Mouse (Mus musculus) midbrain, postnatal 0 days (tissue): ENCODE measurements around the gene Cgn. TPM values are rescaled to one million over a fixed set of nuclear protein-coding genes. Genes with fewer than 3 reads are reported as not detected.
"Not testable (repeated sequence)": the region's sequence is repeated elsewhere in the genome, so short reads cannot be mapped to it uniquely, and the experiment has no call there.

Experiments
- ATAC-seq: fragments of 200-750 bp; cut with Nextera tagmentation; 2 replicates; pipeline ENCODE4 v1.8.0; 2017; ENCODE audit warnings: moderate number of reproducible peaks, mild to moderate bottlenecking, moderate TSS enrichment, moderate library complexity; ENCODE audit not compliant: low FRiP score
- DNase-seq: peaks from one replicate; pipeline ENCODE4 v3.0.0-alpha.2; 2015; ENCODE audit warnings: low spot score
- H3K27ac ChIP-seq: fragments of 300-500 bp; sonication (generic); 2 replicates; pipeline ENCODE4 v1.5.1; 2014; ENCODE audit warnings: low read depth, mild to moderate bottlenecking, low read length, mixed read lengths
- H3K27me3 ChIP-seq: fragments of 300-500 bp; sonication (generic); 2 replicates; pipeline ENCODE4 v1.6.1; 2014; ENCODE audit warnings: low read length, control low read depth, mixed read lengths; ENCODE audit not compliant: insufficient read depth
- H3K36me3 ChIP-seq: fragments of 300-500 bp; sonication (generic); 2 replicates; pipeline ENCODE4 v1.6.1; 2014; ENCODE audit warnings: low read length, control low read depth, mixed read lengths; ENCODE audit not compliant: insufficient read depth
- H3K4me1 ChIP-seq: fragments of 300-500 bp; sonication (generic); 2 replicates; pipeline ENCODE4 v1.6.1; 2014; ENCODE audit warnings: mild to moderate bottlenecking, control low read depth, antibody characterized with exemption, low read length, mixed read lengths; ENCODE audit not compliant: insufficient read depth
- H3K4me2 ChIP-seq: fragments of 300-500 bp; sonication (generic); 2 replicates; pipeline ENCODE4 v1.6.1; 2014; ENCODE audit warnings: low read depth, mild to moderate bottlenecking, low read length, mixed read lengths; ENCODE audit not compliant: poor library complexity, severe bottlenecking
- H3K4me3 ChIP-seq: fragments of 300-500 bp; sonication (generic); 2 replicates; pipeline ENCODE4 v1.5.1; 2014; ENCODE audit warnings: low read depth, mild to moderate bottlenecking, low read length, moderate library complexity
- H3K9ac ChIP-seq: fragments of 300-500 bp; sonication (generic); replicated peaks from 2 replicates; pipeline ENCODE4 v1.6.1; 2014; ENCODE audit warnings: mild to moderate bottlenecking, low read length, moderate library complexity, mixed read lengths; ENCODE audit not compliant: poor library complexity, severe bottlenecking
- H3K9me3 ChIP-seq: fragments of 300-500 bp; sonication (generic); 2 replicates; pipeline ENCODE4 v1.6.1; 2016; ENCODE audit warnings: low read length, control low read depth
- CTCF ChIP-seq: IDR thresholded peaks from 2 replicates; pipeline ENCODE4 v1.5.1; 2016; ENCODE audit warnings: antibody characterized with exemption, mild to moderate bottlenecking
- WGBS: fragments of 180-500 bp; shearing (Covaris S2); extraction: QIAGEN DNeasy Blood & Tissue Kit; methylation state at CpG from one replicate; pipeline ENCODE4 v1.1.7; 2014; 5-methylcytosine and 5-hydroxymethylcytosine counted together
- polyA plus RNA-seq: library from polyadenylated mRNA; unstranded; fragments of >200 nt; fragmentation: Nextera tagmentation; extraction: Ambion mirVana; gene quantifications from 2 replicates; pipeline ENCODE4 v1.2.1, GENCODE M21; 2015
- total RNA-seq: library from RNA; depleted of rRNA; stranded (reverse); fragments of >200 nt; gene quantifications from 2 replicates; pipeline ENCODE4 v1.2.3, GENCODE M21; 2014; rRNA removed

Gene Cgn
- total and polyA plus RNA-seq, 2 experiments from 2014 or later: 12.4 to 13.6 TPM

- no peak overlapping the region for H3K4me3 ChIP-seq
- H3K4me1 ChIP-seq: no peaks in the 10 kb centered on the region
- no peak overlapping the region for H3K9ac ChIP-seq
- no peaks in the 10 kb centered on the region for H3K9me3 ChIP-seq
- H3K27me3 ChIP-seq: no peaks in the 10 kb centered on the region
- 96% methylated on average over 17 of the region's 17 CpGs for WGBS
- no peak for TF ChIP-seq CTCF
- no peak overlapping the region for H3K4me2 ChIP-seq
- no peaks in the 10 kb centered on the region for H3K36me3 ChIP-seq
- H3K27ac ChIP-seq: no peak overlapping the region
- ATAC-seq: no peak
- no peak for DNase-seq
Measured at GRCm38 (mm10) chr3:94745691-94746090, 40.6 kb downstream of the Cgn start.

GRCm38 (mm10) chr3:94723637-94724036 lies 62.7 kb downstream of the Cgn start:
- not testable (repeated sequence) for H3K9me3 ChIP-seq, H3K27me3 ChIP-seq, H3K4me1 ChIP-seq, H3K4me3 ChIP-seq, ATAC-seq, H3K27ac ChIP-seq, H3K36me3 ChIP-seq, H3K4me2 ChIP-seq, H3K9ac ChIP-seq, DNase-seq
- WGBS: 36% methylated on average over 2 of the region's 2 CpGs
- peak; percentile 60 for TF ChIP-seq CTCF

DNA sequence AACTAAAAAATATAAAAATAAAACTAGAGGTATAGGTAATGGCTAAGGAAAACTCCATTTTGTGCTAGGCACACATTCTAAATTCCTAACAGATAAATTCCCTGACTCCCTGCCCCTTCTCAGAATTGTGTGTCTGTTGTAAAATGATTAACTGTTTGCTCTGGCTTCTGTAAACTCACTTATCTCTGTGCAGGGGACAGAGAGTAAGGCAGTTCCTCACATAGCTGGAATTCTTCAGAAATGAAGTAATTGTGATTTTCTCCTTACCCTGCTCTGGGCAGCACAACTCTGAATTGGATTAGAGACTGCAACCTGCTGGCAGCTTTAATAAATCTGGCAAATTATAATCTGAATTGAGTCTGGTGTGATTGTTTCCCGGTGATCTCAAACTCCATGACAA lies 68.0 kb downstream of the Cgn start:
- 20% methylated on average over 1 of the region's 1 CpGs for WGBS
- not testable (repeated sequence) for ATAC-seq, H3K4me3 ChIP-seq

DNA sequence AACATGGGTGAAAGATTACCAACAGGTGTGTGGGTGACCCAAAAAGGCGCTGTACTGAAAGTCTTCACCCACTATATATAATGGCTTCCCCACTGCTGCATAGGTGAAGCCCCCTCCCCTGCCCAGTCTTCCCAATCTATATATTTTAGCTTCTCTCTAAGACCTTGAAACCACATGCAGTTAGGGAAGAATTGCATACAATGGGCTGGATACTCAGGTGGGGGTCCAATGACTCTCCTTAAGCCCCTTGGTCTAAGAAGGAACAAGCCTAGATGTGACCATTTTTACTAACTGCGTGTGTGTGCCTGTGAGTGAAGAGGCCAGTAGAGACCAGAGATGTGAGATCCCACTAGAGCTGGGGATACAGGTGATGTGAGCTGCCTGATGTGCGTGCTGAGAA lies 72.9 kb downstream of the Cgn start:
- not testable (repeated sequence) for H3K36me3 ChIP-seq, H3K4me1 ChIP-seq, H3K27ac ChIP-seq, H3K9ac ChIP-seq, DNase-seq, H3K27me3 ChIP-seq, H3K4me3 ChIP-seq, H3K9me3 ChIP-seq, ATAC-seq, H3K4me2 ChIP-seq
- WGBS: 79% methylated on average over 3 of the region's 3 CpGs

More for the DNA sequence above, 68.0 kb downstream of the Cgn start:
- H3K4me1 ChIP-seq, H3K27me3 ChIP-seq, DNase-seq, H3K36me3 ChIP-seq, H3K9ac ChIP-seq, H3K4me2 ChIP-seq, H3K9me3 ChIP-seq, H3K27ac ChIP-seq: not testable (repeated sequence)

DNA sequence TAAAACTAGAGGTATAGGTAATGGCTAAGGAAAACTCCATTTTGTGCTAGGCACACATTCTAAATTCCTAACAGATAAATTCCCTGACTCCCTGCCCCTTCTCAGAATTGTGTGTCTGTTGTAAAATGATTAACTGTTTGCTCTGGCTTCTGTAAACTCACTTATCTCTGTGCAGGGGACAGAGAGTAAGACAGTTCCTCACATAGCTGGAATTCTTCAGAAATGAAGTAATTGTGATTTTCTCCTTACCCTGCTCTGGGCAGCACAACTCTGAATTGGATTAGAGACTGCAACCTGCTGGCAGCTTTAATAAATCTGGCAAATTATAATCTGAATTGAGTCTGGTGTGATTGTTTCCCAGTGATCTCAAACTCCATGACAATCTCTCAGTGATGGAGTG lies 75.7 kb downstream of the Cgn start:
- not testable (repeated sequence) for ATAC-seq, H3K27me3 ChIP-seq, H3K4me2 ChIP-seq, H3K4me3 ChIP-seq, DNase-seq, H3K27ac ChIP-seq, H3K4me1 ChIP-seq, H3K9me3 ChIP-seq, H3K36me3 ChIP-seq, H3K9ac ChIP-seq

Other genes with a start within 250 kb of the Cgn start
- gene Snx27, start 203.8 kb downstream of the Cgn start, total RNA-seq: 67.9 and 87.7 TPM in 2 replicates
- 81.7 and 84.4 TPM in 2 replicates for gene Snx27, start 203.8 kb downstream of the Cgn start, polyA plus RNA-seq
- not detected in 2 replicates for gene Gm10972, start 143.4 kb downstream of the Cgn start, total RNA-seq
- gene Gm10972, start 143.4 kb downstream of the Cgn start, polyA plus RNA-seq: not detected in 2 replicates
- gene Tuft1, start 127.6 kb downstream of the Cgn start, total RNA-seq: 10.0 and 11.1 TPM in 2 replicates
- 5.9 and 6.3 TPM in 2 replicates for gene Tuft1, start 127.6 kb downstream of the Cgn start, polyA plus RNA-seq
- 0.94 and 1.4 TPM in 2 replicates for gene Selenbp2, start 92.9 kb downstream of the Cgn start, total RNA-seq
- gene Selenbp2, start 92.9 kb downstream of the Cgn start, polyA plus RNA-seq: 1.0 TPM in 1 of 2 replicates, not detected in the other
- gene Pogz, start 51.1 kb upstream of the Cgn start, total RNA-seq: 42.5 and 59.9 TPM in 2 replicates
- gene Pogz, start 51.1 kb upstream of the Cgn start, polyA plus RNA-seq: 17.2 and 17.5 TPM in 2 replicates
- gene Psmb4, start 100.5 kb upstream of the Cgn start, total RNA-seq: 270 and 309 TPM in 2 replicates
- 358 and 362 TPM in 2 replicates for gene Psmb4, start 100.5 kb upstream of the Cgn start, polyA plus RNA-seq
- 17.7 and 19.8 TPM in 2 replicates for gene Selenbp1, start 146.6 kb upstream of the Cgn start, total RNA-seq
- gene Selenbp1, start 146.6 kb upstream of the Cgn start, polyA plus RNA-seq: 11.7 and 13.7 TPM in 2 replicates
- gene Rfx5, start 167.6 kb upstream of the Cgn start, total RNA-seq: 17.5 and 25.1 TPM in 2 replicates
- gene Rfx5, start 167.6 kb upstream of the Cgn start, polyA plus RNA-seq: 6.0 and 6.9 TPM in 2 replicates
- 55.0 and 60.7 TPM in 2 replicates for gene Pi4kb, start 188.2 kb upstream of the Cgn start, total RNA-seq
- gene Pi4kb, start 188.2 kb upstream of the Cgn start, polyA plus RNA-seq: 21.0 and 24.3 TPM in 2 replicates
- gene Zfp687, start 229.0 kb upstream of the Cgn start, total RNA-seq: 25.7 and 30.0 TPM in 2 replicates
- gene Zfp687, start 229.0 kb upstream of the Cgn start, polyA plus RNA-seq: 13.3 and 15.6 TPM in 2 replicates